Mouse (Mus musculus) central nervous system, embryonic 14 days (tissue): ENCODE measurements around the gene Stk25. TPM values are rescaled to one million over a fixed set of nuclear protein-coding genes. Genes with fewer than 3 reads are reported as not detected.

ENCODE experiments used
- polyA plus RNA-seq: library from polyadenylated mRNA; depleted of rRNA; stranded (reverse); fragments of >200 nt; gene quantifications from 2 replicates; pipeline ENCODE4 v1.2.3, GENCODE M21; 2012; rRNA removed

Stk25 gene
- 320 and 324 TPM in 2 replicates for polyA plus RNA-seq

DNA sequence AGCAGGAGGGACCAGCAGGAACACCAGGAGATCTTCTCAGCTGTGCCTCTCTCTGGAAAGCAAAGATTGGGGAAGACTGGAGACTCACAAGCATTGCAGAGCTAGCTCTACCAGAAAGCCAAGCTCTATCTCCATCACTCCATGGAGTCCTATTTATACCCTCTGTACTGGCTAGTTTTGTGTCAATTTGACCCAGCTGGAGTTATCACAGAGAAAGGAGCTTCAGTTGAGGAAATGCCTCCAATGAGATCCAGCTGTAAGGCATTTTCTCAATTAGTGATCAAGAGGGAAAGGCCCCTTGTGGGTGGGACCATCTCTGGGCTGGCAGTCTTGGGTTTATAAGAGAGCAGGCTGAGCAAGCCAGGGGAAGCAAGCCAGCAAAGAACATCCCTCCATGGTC, at the start of gene Stk25:
Stk25 (minus strand) TSS at position 101 of the 400 bp plus-strand sequence.

DNA sequence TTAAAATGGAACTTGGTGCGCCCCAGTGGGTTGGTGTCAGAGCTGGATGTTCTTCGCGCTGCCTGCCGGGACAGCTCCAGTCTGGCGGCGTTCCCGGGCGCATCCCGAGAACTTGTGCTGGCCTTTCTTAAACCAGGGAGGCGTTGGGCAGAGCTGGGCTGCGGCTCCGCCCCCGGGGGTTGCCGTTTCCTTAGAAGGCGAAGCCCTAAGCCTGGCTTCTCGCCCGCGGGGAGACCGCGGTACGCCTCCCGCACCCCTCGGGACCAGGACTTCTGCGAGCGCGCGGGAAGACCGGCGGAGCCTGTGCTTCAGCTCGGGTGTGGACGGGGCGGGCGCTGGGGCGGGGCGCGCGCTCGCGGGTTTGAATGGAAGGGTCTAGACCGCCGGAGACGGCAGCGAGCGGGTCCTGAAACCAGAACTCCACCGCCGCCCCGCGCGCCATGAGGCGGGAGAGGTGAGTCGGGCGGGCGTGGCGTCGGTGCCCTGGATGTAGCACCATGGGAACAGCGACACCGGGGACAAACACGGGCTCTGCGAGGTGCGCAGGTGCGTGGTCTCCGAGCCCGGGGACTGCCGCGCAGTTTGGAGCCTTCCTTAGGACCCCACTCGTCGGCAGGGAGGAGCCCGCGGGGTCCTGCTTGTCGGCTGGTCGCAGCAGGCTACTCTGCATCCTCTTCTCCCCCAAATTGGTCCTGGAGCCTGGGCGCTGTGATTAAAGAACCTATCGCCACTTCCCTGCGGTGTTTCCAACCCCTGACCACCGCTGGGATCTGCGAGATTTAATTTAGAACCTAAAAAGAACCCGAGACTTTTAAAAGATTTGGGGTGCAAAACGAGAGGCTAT, 27.2 kb upstream of the Stk25 start, which contains the start of gene Bok:
Bok (plus strand) TSS at position 260 of the 844 bp plus-strand sequence.

Other genes with a start within 250 kb of the Stk25 start
- 80.7 and 101 TPM in 2 replicates for gene Hdlbp, start 179.8 kb downstream of the Stk25 start, polyA plus RNA-seq
- gene Farp2, start 146.6 kb downstream of the Stk25 start, polyA plus RNA-seq: 4.7 and 6.1 TPM in 2 replicates
- 52.9 and 57.9 TPM in 2 replicates for gene Bok, start 27.0 kb upstream of the Stk25 start, polyA plus RNA-seq
- gene Atg4b, start 92.8 kb upstream of the Stk25 start, polyA plus RNA-seq: 79.4 and 85.0 TPM in 2 replicates
- 41.7 and 52.5 TPM in 2 replicates for gene Thap4, start 96.2 kb upstream of the Stk25 start, polyA plus RNA-seq
- gene Dtymk, start 143.3 kb upstream of the Stk25 start, polyA plus RNA-seq: 206 and 225 TPM in 2 replicates
- gene Ing5, start 145.3 kb upstream of the Stk25 start, polyA plus RNA-seq: 10.1 and 11.2 TPM in 2 replicates
- gene D2hgdh, start 166.2 kb upstream of the Stk25 start, polyA plus RNA-seq: 20.7 and 23.5 TPM in 2 replicates
- 0.09 TPM in 1 of 2 replicates, not detected in the other for gene Gal3st2, start 202.6 kb upstream of the Stk25 start, polyA plus RNA-seq